Comparison of ENCODE assay signal across 12 mouse cellular contexts in the genomic region with DNA sequence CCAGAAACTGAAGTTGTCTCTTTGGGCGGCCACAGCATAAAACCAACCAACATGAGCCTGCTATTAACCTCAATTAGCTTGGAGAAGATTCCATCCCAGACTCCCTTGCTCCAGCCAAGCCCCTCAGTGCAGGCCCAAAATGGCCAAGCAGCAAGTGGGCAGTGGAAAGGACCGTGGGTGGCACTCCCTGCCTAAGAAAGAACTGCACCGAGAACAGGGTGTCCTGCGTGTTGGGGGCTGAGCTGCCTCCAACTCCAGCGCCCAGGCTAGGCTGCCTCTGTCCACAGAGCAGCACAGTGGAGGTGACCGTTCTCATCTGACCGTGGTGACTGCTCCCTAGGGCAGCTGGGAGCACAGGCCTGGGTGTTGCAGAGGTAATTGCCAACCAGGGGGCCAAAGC. TPM values are rescaled to one million over a fixed set of nuclear protein-coding genes. Genes with fewer than 3 reads are reported as not detected.
"Had no signal": no experiment of that assay in that cellular context is flagged by ENCODE, and none has a peak within 500 bp of the region (broad histone marks: within the 10 kb centered on the region; RNA-seq: fewer than 3 reads in every experiment).

No protein-coding gene starts in this region.

- H3K4me2 ChIP-seq: kidney, embryonic 15.5 days; limb, embryonic 12.5 days; midbrain, embryonic 13.5 days had no signal

- H3K27ac ChIP-seq: kidney, embryonic 15.5 days; limb, embryonic 12.5 days; liver, embryonic 14.5 days; midbrain, embryonic 13.5 days had no signal

- H3K36me3 ChIP-seq: midbrain, embryonic 13.5 days had no signal

- DNase-seq: kidney, adult 2 months; kidney, postnatal 14 days; layer of hippocampus, postnatal 36 days; lung, adult 18-20 months; lung, postnatal 36 days; thymus, adult 2 months; thymus, postnatal 25 days had no signal

- H3K9ac ChIP-seq: kidney, embryonic 15.5 days; limb, embryonic 12.5 days; liver, embryonic 14.5 days; midbrain, embryonic 13.5 days had no signal

- H3K27me3 ChIP-seq: kidney, embryonic 15.5 days; limb, embryonic 12.5 days; midbrain, embryonic 13.5 days had no signal

- H3K9me3 ChIP-seq: kidney, embryonic 15.5 days; limb, embryonic 12.5 days; midbrain, embryonic 13.5 days had no signal

- ATAC-seq: midbrain, embryonic 13.5 days had no signal

- H3K4me1 ChIP-seq: limb, embryonic 12.5 days; midbrain, embryonic 13.5 days had no signal

- H3K4me3 ChIP-seq: kidney, embryonic 15.5 days; limb, embryonic 12.5 days; midbrain, embryonic 13.5 days had no signal

RNA-seq across cellular contexts. Expression of a gene that starts 16.7 kb away (rescaled TPM):
- total RNA-seq: megakaryocyte progenitor cell, adult 5-6 weeks had no signal
